Mouse (Mus musculus): Measurements from ENCODE around the gene Mum1. TPM values are rescaled to one million over a fixed set of nuclear protein-coding genes. Genes with fewer than 3 reads are reported as not detected.
A peak's percentile ranks its signal among the peaks of the same experiment; 100 is the strongest.

The Mum1 gene
- polyA plus RNA-seq, 1 experiment from 2014 or later = 45.9 TPM

- Histone ChIP-seq H3K9ac (peak overlapping the region; percentile 60), H3K4me3 (peak overlapping the region; percentile 50), H3K27me3 (replicated peaks) (peaks cover 68% of the 10 kb centered on the region), H3K9me3 (replicated peaks) (no peaks in the 10 kb centered on the region), H3K4me2 (peak overlapping the region; percentile 84), H3K36me3 (peaks cover 19% of the 10 kb centered on the region), H3K27ac (ENCODE audit: poor library complexity, severe bottlenecking) (no peak overlapping the region), H3K4me1 (replicated peaks) (peaks cover 34% of the 10 kb centered on the region)
- no peak for ATAC-seq (ENCODE audit: insufficient number of reproducible peaks, low FRiP score)
- WGBS = under 1% methylated on average over 48 of the region's 48 CpGs
These were observed 35.7 kb upstream of the Mum1 start for GRCm38 (mm10) chr10:80190491-80191051.

DNA sequence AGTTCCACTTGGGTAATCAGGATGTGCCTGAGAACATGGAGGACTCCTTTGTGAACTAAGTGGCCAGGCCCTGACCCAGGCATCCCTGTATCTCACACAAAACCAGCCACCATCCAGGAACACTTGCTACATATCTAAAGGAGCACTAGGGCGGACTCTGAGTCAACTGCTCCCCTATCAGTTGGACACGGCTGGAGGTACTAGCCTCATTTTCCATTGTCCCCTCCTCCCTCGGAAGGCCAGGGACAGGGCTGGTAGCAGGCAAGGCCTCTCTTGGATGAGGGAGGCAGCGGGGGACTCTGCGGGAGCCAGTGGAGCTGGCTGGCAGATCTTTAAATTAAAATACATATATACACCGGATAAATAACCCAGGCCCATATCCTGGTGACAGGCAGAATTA is 32.3 kb upstream of the Mum1 start:
- peaks cover 34% of the 10 kb centered on the region for H3K27me3 ChIP-seq (replicated peaks)
- WGBS = 51% methylated on average over 6 of the region's 6 CpGs

DNA sequence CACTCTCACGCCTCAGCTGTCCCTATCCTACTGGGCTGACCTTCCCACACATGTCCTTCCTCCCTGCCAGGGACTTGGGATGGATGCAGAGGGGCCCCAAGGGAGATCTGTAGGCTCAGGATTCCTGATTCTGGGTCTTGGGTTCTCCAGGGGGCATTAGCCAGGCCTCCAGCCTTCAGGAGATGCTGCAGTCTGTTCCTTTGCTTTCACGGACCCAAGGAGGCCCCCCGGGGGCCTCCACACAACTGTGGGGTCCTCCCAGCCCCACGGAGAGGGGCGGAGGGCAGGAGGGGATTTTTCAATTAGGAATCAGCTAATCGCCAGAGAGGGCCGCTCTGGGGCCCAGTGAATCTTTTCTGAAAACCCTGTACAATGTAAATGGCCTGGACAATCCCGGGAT is 31.8 kb upstream of the Mum1 start:
- Histone ChIP-seq H3K27me3 (replicated peaks) (peaks cover 30% of the 10 kb centered on the region), H3K27ac (ENCODE audit: poor library complexity, severe bottlenecking) (no peak overlapping the region), H3K9ac (no peak overlapping the region), H3K4me3 (no peak overlapping the region), H3K4me1 (replicated peaks) (peaks cover 27% of the 10 kb centered on the region), H3K4me2 (no peak overlapping the region), H3K36me3 (no peaks in the 10 kb centered on the region), H3K9me3 (replicated peaks) (no peaks in the 10 kb centered on the region)
- WGBS = 65% methylated on average over 8 of the region's 8 CpGs
- no peak for ATAC-seq (ENCODE audit: insufficient number of reproducible peaks, low FRiP score)

More for the DNA sequence above, 32.3 kb upstream of the Mum1 start:
- Histone ChIP-seq H3K9ac (no peak overlapping the region; the same call in 1 of the 2 replicates), H3K36me3 (peaks cover 3% of the 10 kb centered on the region), H3K27ac (ENCODE audit: poor library complexity, severe bottlenecking) (no peak overlapping the region), H3K4me3 (no peak overlapping the region), H3K9me3 (replicated peaks) (no peaks in the 10 kb centered on the region), H3K4me1 (replicated peaks) (peaks cover 27% of the 10 kb centered on the region), H3K4me2 (no peak overlapping the region)
- ATAC-seq (ENCODE audit: insufficient number of reproducible peaks, low FRiP score) = no peak

GRCm38 (mm10) chr10:80196167-80196566 is 30.1 kb upstream of the Mum1 start:
- H3K9ac ChIP-seq = no peak overlapping the region
- no peaks in the 10 kb centered on the region for H3K36me3 ChIP-seq
- H3K27ac ChIP-seq (ENCODE audit: poor library complexity, severe bottlenecking) = no peak overlapping the region
- no peak overlapping the region for H3K4me3 ChIP-seq
- H3K4me1 ChIP-seq (replicated peaks) = peaks cover 13% of the 10 kb centered on the region
- WGBS = 86% methylated on average over 1 of the region's 1 CpGs
- no peak overlapping the region for H3K4me2 ChIP-seq
- peaks cover 15% of the 10 kb centered on the region for H3K27me3 ChIP-seq (replicated peaks)
- H3K9me3 ChIP-seq (replicated peaks) = no peaks in the 10 kb centered on the region
- no peak for ATAC-seq (ENCODE audit: insufficient number of reproducible peaks, low FRiP score)

DNA sequence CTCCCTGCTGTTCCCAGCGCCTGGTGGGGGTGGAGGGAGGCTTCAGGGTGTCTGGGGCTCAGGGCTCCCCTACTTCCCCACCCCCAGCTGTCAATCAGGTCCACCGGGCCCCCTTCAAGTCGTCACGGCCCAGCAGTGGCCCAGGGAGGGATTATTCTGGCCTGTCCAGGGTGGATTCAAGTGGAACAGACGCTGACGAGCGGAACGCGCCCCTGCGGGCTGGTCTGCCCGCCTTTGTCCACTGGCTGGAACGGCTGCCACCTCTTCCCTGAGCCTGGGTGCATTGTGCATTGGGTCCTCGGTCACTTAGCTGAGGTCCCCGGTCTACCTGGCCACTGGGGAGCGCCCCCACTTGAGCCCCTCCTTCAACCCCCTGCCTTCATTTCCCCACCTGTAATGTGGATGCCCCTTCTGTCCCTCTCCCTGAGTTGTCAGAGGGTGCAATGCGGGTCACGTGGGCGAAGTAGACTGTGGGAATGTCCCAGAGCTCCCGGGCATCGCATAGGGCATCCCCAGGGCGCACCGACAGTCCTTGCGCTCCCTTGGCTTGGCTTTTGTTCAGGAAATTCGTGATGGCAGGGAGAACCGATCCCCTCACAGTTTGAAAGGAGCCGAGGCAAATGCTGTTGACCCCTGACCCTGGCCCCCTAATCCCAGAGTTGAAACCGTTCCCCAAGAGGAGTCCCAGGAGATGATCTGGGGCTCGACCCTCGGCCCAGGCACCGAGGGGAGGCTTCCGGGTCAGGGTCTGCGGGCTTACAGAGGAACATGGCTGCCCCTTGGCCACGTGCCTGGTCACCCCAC is 29.3 kb upstream of the Mum1 start:
- Histone ChIP-seq H3K36me3 (no peaks in the 10 kb centered on the region), H3K27me3 (replicated peaks) (peaks cover 9% of the 10 kb centered on the region), H3K9me3 (replicated peaks) (no peaks in the 10 kb centered on the region), H3K4me1 (replicated peaks) (peaks cover 13% of the 10 kb centered on the region), H3K27ac (ENCODE audit: poor library complexity, severe bottlenecking) (no peak overlapping the region), H3K4me3 (no peak overlapping the region), H3K4me2 (no peak overlapping the region), H3K9ac (no peak overlapping the region)
- ATAC-seq (ENCODE audit: insufficient number of reproducible peaks, low FRiP score) = no peak
- 76% methylated on average over 33 of the region's 33 CpGs for WGBS

- peak; percentile 82; the same call in 1 of the 2 replicates for ATAC-seq (ENCODE audit: insufficient number of reproducible peaks, low FRiP score)
These were observed 26.7 kb upstream of the Mum1 start for GRCm38 (mm10) chr10:80199440-80200008.

DNA sequence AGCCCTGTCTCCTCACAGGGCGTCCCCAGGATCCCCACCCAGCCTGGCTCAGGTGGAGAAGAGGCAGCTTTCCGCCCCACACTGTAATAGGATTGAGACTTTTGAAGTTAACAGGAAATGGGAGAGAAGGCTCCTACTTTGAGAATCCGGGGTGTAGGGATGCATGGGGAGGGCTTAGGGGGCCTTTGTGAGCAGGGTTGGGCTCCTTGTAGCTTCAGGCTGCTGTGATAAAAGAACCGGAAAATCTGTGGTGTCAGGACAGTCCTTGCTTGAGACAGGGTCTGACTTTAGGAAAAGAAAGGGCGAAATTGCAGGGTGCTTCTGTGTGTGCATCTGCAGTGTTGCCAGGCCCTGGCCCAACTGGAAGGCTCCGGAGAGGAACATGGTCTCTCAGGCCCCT is 25.7 kb upstream of the Mum1 start:
- Histone ChIP-seq H3K36me3 (no peaks in the 10 kb centered on the region), H3K4me1 (replicated peaks) (peaks cover 7% of the 10 kb centered on the region), H3K4me3 (no peak overlapping the region), H3K4me2 (no peak overlapping the region), H3K27ac (ENCODE audit: poor library complexity, severe bottlenecking) (no peak overlapping the region), H3K9ac (no peak overlapping the region), H3K9me3 (replicated peaks) (no peaks in the 10 kb centered on the region), H3K27me3 (replicated peaks) (0 out of 2 replicates have a peak, but pooled peaks cover 3% of the 10 kb centered on the region)
- ATAC-seq (ENCODE audit: insufficient number of reproducible peaks, low FRiP score) = no peak
- 73% methylated on average over 6 of the region's 6 CpGs for WGBS

More at GRCm38 (mm10) chr10:80199440-80200008, 26.7 kb upstream of the Mum1 start:
- Histone ChIP-seq H3K4me3 (no peak overlapping the region), H3K9me3 (replicated peaks) (no peaks in the 10 kb centered on the region), H3K9ac (no peak overlapping the region), H3K36me3 (no peaks in the 10 kb centered on the region), H3K4me2 (no peak overlapping the region), H3K4me1 (replicated peaks) (peaks cover 8% of the 10 kb centered on the region), H3K27me3 (replicated peaks) (no peaks in the 10 kb centered on the region; the same call in 1 of the 2 replicates), H3K27ac (ENCODE audit: poor library complexity, severe bottlenecking) (no peak overlapping the region)
- 51% methylated on average over 3 of the region's 3 CpGs for WGBS

DNA sequence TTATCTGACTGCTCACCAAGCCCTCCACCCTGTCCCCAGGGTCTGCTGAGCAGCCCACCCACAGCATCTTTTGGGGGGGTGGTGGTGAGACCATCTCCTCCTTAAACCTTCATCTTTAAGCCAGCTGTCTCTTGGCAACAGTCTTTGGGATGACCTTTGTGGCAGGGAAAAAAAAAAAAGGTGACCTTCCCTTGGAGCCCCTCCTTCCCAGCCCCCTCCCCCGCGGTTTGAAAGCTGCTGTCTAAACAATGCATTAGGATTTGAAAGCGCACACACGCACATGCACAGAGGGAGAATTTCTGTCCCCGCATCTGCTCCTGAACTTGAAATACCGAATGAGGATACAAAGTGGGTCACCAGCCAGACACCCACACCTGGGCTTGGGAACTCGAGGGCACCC is 22.2 kb upstream of the Mum1 start:
- Histone ChIP-seq H3K9ac (peak overlapping the region; percentile 14; the same call in 1 of the 2 replicates), H3K27ac (ENCODE audit: poor library complexity, severe bottlenecking) (no peak overlapping the region), H3K27me3 (replicated peaks) (peaks cover 20% of the 10 kb centered on the region), H3K4me1 (replicated peaks) (peaks cover 12% of the 10 kb centered on the region), H3K9me3 (replicated peaks) (no peaks in the 10 kb centered on the region), H3K36me3 (no peaks in the 10 kb centered on the region), H3K4me3 (no peak overlapping the region), H3K4me2 (no peak overlapping the region)
- ATAC-seq (ENCODE audit: insufficient number of reproducible peaks, low FRiP score) = no peak
- 43% methylated on average over 7 of the region's 7 CpGs for WGBS

- no peaks in the 10 kb centered on the region for H3K36me3 ChIP-seq
- no peak overlapping the region for H3K4me3 ChIP-seq
- H3K27ac ChIP-seq (ENCODE audit: poor library complexity, severe bottlenecking) = no peak overlapping the region
- H3K4me2 ChIP-seq = no peak overlapping the region
- H3K9ac ChIP-seq = no peak overlapping the region
- H3K27me3 ChIP-seq (replicated peaks) = peaks cover 24% of the 10 kb centered on the region
- no peak for ATAC-seq (ENCODE audit: insufficient number of reproducible peaks, low FRiP score)
- H3K4me1 ChIP-seq (replicated peaks) = peaks cover 14% of the 10 kb centered on the region
- 69% methylated on average over 1 of the region's 1 CpGs for WGBS
- H3K9me3 ChIP-seq (replicated peaks) = no peaks in the 10 kb centered on the region
These were observed 19.0 kb upstream of the Mum1 start for GRCm38 (mm10) chr10:80207201-80207600.

GRCm38 (mm10) chr10:80207676-80208075 is 18.6 kb upstream of the Mum1 start:
- Histone ChIP-seq H3K27ac (ENCODE audit: poor library complexity, severe bottlenecking) (no peak overlapping the region), H3K9me3 (replicated peaks) (no peaks in the 10 kb centered on the region), H3K4me1 (replicated peaks) (peaks cover 14% of the 10 kb centered on the region), H3K27me3 (replicated peaks) (peaks cover 24% of the 10 kb centered on the region), H3K4me3 (no peak overlapping the region), H3K36me3 (no peaks in the 10 kb centered on the region), H3K4me2 (no peak overlapping the region), H3K9ac (no peak overlapping the region)
- 72% methylated on average over 10 of the region's 10 CpGs for WGBS
- no peak for ATAC-seq (ENCODE audit: insufficient number of reproducible peaks, low FRiP score)

DNA sequence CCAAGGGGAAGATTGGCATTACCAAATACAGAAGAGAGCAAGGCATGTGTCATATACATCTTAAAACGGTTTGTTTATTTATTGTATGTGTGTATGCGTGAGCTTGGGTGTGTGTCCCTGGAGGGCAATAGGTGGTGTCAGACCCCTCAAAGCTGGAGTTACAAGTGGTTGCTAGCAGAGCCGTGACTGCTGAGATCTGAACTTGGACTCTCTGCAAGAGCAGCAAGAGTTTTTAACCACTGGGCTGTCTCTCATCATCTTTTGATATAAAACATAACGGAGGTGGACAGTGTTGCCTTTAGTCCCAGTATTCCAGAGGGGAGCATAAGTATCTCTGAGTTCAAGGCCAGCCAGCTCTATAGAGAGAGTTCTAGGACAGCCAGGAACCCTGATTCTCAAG is 18.0 kb upstream of the Mum1 start:
- H3K9ac ChIP-seq = no peak overlapping the region
- H3K27ac ChIP-seq (ENCODE audit: poor library complexity, severe bottlenecking) = no peak overlapping the region
- no peaks in the 10 kb centered on the region for H3K36me3 ChIP-seq
- H3K27me3 ChIP-seq (replicated peaks) = peaks cover 24% of the 10 kb centered on the region
- H3K4me2 ChIP-seq = no peak overlapping the region
- H3K9me3 ChIP-seq (replicated peaks) = no peaks in the 10 kb centered on the region
- no peak for ATAC-seq (ENCODE audit: insufficient number of reproducible peaks, low FRiP score)
- peaks cover 14% of the 10 kb centered on the region for H3K4me1 ChIP-seq (replicated peaks)
- WGBS = 80% methylated on average over 4 of the region's 4 CpGs
- H3K4me3 ChIP-seq = no peak overlapping the region

Data from heart, embryonic 12.5 days (tissue).